Mouse (Mus musculus) megakaryocyte, embryonic 14.5 days (primary cell): ENCODE measurements around the gene Klf15.

Experiments used
- FLI1 ChIP-seq: IDR thresholded peaks from 2 replicates; pipeline ENCODE4 v1.6.1; 2012; ENCODE audit warnings: low read length, inconsistent platforms, mixed read lengths
- GATA1 ChIP-seq: IDR thresholded peaks from 3 replicates; pipeline ENCODE4 v1.6.1; 2012; ENCODE audit warnings: mixed read lengths, low read length, inconsistent platforms, borderline replicate concordance

- TF ChIP-seq GATA1, result no peak
- no peak for TF ChIP-seq FLI1
Observed at GRCm38 (mm10) chr6:90470947-90471541, 8.7 kb downstream of the Klf15 start.
